16 mouse cellular contexts compared by ENCODE assay signal in genomic region chr14:61128961-61129507, GRCm38 (mm10).
"Had no signal": no experiment of that assay in that cellular context is flagged by ENCODE, and none has a peak within 500 bp of the region (broad histone marks: within the 10 kb centered on the region; RNA-seq: fewer than 3 reads in every experiment).

No protein-coding gene starts in this region.

- ATAC-seq: midbrain, embryonic 15.5 days had no signal

- H3K9me3 ChIP-seq: liver, embryonic 13.5 days; midbrain, embryonic 12.5 days; midbrain, embryonic 15.5 days; neural tube, embryonic 13.5 days; stomach, embryonic 15.5 days had no signal

- H3K27me3 ChIP-seq: liver, embryonic 13.5 days; midbrain, embryonic 12.5 days; midbrain, embryonic 15.5 days; neural tube, embryonic 13.5 days; stomach, embryonic 15.5 days had no signal

- H3K27ac ChIP-seq: liver, embryonic 13.5 days; midbrain, embryonic 12.5 days; midbrain, embryonic 15.5 days; neural tube, embryonic 13.5 days; stomach, embryonic 15.5 days had no signal

- H3K4me2 ChIP-seq: liver, embryonic 13.5 days; midbrain, embryonic 12.5 days; midbrain, embryonic 15.5 days; neural tube, embryonic 13.5 days; stomach, embryonic 15.5 days had no signal

- H3K9ac ChIP-seq: liver, embryonic 13.5 days; midbrain, embryonic 12.5 days; midbrain, embryonic 15.5 days; neural tube, embryonic 13.5 days; stomach, embryonic 15.5 days had no signal

- H3K36me3 ChIP-seq: liver, embryonic 13.5 days; midbrain, embryonic 12.5 days; midbrain, embryonic 15.5 days; neural tube, embryonic 13.5 days; stomach, embryonic 15.5 days had no signal

- H3K4me1 ChIP-seq: liver, embryonic 13.5 days; midbrain, embryonic 12.5 days; midbrain, embryonic 15.5 days; neural tube, embryonic 13.5 days; stomach, embryonic 15.5 days had no signal

- H3K4me3 ChIP-seq: liver, embryonic 13.5 days; midbrain, embryonic 12.5 days; midbrain, embryonic 15.5 days; neural tube, embryonic 13.5 days; stomach, embryonic 15.5 days had no signal

- DNase-seq: kidney, adult 18-20 months; kidney, adult 9 months; kidney, postnatal 14 days; kidney, postnatal 4 days; liver, embryonic 13.5 days; lung, adult 2 months; lung, postnatal 14 days; lung, postnatal 4 days; retina, postnatal 1 day; right cerebral cortex, postnatal 25 days; spleen, adult 18-20 months; thymus, postnatal 25 days had no signal
